Mouse (Mus musculus) fibroblast of lung, adult 2 months (primary cell): ENCODE measurements at regions not wholly inside any gene's neighbourhood (a gene's known extent, or its start where the extent isn't known, plus 50 kb on each side); places are given as distances from the start of the nearest gene placed in this dataset.

ENCODE experiments used
- DNase-seq: peaks from one replicate; pipeline ENCODE4 v3.0.0-alpha.2; 2011; ENCODE audit warnings: low read depth

- DNase-seq, result no peak
These were observed 323.8 kb upstream of the 4930535I16Rik start for GRCm38 (mm10) chr4:124241600-124241999.

GRCm38 (mm10) chr4:124236476-124236875 is 318.7 kb upstream of the 4930535I16Rik start:
- no peak for DNase-seq

DNA sequence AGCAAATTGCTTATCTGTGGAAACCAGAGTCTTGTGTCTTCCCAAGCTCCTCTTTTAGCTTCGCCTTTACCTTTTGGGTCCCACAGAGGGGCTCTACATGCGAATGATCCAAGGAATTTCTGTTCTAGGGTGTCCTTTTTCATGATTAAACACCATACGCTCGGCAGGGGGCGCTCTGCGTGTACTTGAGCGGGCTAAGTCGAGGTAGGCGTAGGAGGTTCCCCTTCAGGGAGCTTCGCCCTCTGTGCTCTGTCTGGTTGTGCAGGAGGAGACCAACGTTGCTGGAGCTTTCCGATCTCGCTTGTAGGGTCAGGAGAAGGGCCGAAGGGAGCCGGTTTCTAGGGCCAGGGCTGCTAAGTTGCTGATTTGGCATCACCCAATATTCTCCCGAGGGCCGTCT is 310.7 kb upstream of the 4930535I16Rik start:
- DNase-seq, result no peak

DNA sequence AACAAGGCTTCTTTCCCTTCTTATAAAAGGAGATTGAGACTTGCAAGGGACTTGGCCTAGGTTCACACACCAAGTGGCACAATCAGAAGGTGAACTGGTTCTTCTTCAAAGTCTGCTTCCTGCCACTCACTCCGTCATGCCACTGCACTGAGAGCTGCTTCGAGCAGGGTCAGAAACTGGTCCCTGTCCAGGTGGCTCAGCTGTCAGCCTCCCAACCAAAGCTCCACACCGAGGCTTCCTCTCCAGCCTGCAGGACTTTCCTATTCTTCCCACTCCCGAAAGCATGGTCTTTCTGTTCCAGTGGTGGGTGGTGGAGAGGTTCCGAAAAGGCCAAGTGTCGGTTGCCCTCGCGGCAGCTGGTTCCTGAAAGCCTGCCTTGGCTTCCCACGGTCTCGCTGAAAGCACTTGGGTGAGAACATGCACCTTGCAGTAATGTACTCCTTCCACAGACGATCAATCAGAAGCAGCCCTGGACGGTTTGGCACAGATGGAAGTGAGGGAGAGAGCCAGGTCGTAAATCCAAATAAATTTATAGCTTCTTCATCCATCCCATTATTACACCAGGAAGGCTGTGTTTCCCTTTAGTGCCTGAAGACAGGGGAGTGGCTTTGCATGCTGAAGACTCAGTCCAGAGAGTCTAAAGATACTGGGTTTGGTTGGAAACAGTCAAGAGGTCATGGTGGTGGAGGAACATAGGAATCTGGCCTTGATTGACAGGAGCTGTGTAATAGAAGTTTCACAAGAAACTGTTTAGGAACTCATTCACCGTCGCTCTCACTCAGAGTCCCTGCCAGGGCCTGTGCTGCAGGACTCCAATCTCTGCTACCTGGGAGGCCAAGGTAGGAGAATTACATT is 306.1 kb upstream of the 4930535I16Rik start:
- DNase-seq, result no peak

- no peak for DNase-seq
These were observed 303.9 kb upstream of the 4930535I16Rik start for GRCm38 (mm10) chr4:124221736-124222135.

GRCm38 (mm10) chr4:124217206-124217605 is 299.4 kb upstream of the 4930535I16Rik start:
- DNase-seq, result no peak

DNA sequence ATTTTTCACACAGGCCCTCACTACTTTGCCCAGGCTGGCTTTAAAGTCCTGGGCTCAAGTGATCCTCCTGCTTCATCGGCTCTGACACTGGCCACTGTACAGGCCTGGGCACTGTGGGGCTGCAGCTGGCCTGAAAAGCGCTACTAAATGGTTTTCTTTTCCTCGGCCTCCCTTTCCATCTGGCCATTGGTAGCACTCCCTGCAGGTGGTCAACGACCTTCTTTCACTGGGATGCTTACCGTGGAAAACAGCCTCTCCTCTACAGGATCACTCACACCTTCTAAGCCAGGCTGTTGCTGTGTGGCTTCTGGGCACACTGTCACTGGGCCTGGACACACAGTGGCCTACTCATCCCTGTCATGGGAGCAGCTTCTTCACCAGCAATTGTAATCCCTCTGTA is 298.5 kb upstream of the 4930535I16Rik start:
- DNase-seq, result no peak

GRCm38 (mm10) chr4:124215077-124215476 is 297.3 kb upstream of the 4930535I16Rik start:
- DNase-seq, result no peak

GRCm38 (mm10) chr4:124210103-124210502 is 292.3 kb upstream of the 4930535I16Rik start:
- no peak for DNase-seq

DNA sequence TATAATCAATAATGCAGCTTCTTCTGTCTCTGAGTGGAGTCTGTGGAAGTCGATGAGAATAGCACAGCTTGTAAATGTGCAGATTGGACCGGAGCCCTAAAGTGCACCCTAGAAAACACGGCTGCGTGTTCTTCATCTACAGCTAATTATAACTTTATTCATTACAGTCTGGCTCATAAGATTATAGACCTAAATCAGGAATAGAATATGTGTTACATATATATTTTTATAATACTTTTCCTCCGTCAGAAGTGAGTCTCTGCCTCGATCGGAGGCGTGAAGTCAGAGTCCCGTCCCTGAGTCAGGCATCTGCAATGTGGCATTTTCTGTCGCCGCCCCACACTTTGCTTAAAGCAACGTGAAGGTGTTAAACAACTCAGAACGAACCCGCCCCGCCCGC is 288.7 kb upstream of the 4930535I16Rik start:
- DNase-seq, result no peak

DNA sequence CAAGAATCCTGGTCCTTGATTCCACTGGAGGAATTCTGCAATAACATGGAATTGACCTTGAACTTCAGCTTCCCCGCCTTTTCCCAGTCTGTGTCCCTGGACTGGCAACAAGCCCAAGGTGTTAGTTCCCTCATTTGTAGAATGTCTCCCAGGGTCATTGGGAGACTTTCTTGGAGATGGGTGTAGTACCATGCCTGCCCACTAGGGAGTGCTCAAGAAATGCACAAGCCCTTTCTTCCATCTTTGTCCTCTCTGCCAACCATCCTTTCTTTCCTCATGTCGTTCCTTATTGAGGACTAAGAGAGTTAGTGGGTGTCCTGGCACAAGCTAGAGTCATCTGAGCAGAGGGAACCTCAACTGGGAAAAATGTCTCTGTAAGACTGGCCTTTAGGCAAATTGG is 285.9 kb upstream of the 4930535I16Rik start:
- DNase-seq, result no peak

- no peak for DNase-seq
These were observed 282.3 kb upstream of the 4930535I16Rik start for GRCm38 (mm10) chr4:124199884-124200844.

DNA sequence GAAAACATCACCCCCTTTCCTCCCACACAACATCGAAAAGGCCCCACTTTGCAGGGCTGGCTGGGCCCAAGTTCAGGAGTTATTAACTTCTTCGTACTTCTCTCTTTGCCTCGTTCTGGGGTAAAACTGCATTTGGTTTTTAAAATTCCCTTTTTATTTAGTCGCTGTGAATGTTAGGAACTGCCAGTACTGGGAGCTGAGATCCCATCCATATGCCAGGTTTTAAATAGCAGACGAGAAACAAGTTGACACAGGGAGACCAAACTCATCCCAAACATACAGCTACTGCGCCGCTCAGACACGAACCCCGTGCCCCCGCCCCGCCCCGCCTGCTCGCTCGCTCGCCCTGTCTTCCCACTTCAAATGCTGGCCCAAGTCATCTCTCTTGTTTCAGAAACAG is 281.0 kb upstream of the 4930535I16Rik start:
- no peak for DNase-seq

DNA sequence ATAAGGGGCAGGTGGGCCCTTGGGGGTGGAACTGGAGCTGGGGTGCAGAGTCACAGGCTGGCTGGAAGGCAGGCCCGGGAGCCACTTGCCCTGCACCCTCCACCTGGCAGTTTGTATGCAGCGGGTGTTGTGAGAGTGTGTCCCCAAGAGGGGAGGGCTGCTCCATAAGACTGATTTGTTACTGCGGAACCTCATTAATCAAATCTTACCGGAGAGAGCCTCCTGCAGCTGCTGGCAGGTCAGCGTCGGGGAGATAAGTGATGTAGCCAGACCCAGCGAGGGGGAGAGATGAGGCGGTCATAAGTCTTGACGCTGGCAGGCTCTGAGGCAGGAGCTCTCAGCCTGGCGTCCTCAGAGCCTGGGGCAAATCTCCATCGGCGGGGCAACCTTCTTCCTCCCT is 278.9 kb upstream of the 4930535I16Rik start:
- no peak for DNase-seq

DNA sequence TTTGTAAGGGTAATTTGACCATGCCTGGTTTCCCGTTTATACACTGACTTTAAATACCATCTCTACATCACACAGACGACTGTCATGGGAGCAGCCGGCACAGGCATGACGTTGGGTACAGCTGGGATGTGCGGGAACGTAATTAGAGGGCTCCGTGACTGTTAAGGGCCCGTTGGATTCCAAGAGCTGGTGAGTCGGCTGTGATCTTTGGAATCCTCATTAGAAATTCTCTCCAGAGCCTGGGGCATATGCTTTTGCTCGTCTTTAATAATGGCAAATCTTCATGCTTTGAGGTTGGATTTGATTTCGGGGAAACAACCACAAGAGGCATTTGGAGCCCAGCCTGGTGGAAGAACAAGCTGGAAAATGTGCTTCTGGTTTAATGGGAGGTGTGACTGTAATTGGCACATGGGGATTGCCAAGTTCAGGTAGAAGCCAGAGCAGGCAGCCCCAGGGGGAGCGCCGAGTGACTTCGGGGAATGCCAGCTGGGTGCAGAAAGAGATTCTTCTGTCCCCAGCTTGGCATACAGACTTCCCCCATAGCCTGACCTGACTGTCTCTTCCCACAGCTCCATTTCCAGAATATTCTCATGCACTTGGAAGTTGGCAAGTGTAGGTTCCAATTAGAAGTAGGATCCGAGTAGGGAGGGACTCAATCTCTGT is 275.4 kb upstream of the 4930535I16Rik start:
- no peak for DNase-seq

DNA sequence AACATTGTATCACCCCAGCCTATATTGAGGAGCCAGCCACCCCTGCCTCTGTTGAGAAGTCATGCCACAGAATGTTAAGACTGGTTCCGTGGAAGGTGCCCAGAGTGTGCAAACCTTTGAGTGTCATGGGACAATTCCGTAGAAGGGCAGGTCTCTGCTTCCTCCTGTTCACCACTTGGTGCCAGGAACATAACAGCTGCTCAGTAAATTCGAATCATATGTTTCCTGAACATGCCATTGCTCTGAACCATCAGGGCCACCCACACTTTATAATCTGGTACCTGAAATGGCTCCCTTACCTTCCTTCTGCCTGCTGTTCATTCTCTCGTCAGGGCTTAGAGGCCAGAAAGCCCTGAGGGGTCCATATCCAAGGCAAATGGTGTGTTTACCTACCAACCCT is 273.0 kb upstream of the 4930535I16Rik start:
- no peak for DNase-seq

DNA sequence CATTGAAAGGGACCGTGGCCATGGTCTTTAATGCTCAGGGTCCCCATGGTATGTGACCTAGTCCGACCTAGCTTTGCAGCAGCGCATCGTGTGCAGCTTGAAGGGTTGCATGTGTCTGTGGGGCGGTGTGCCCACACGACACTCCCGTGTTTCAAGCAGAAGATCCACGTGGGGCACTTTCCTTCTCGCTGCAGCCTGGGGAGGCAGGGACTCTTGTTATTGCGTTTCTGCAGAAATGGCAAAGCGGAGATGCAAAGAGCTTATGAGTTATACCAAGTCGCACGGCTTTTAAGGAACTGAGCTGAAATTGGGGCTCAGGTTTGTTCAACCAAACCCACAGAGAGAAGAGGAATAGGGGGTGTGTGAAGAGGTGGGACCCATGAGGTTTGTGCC is 272.2 kb upstream of the 4930535I16Rik start:
- DNase-seq, result no peak

- DNase-seq, result no peak
These were observed 271.6 kb upstream of the 4930535I16Rik start for GRCm38 (mm10) chr4:124189352-124189992.

GRCm38 (mm10) chr4:124187108-124187507 is 269.3 kb upstream of the 4930535I16Rik start:
- DNase-seq, result no peak

GRCm38 (mm10) chr4:124181335-124181734 is 263.5 kb upstream of the 4930535I16Rik start:
- no peak for DNase-seq

- no peak for DNase-seq
These were observed 260.7 kb upstream of the 4930535I16Rik start for GRCm38 (mm10) chr4:124178401-124179018.
